24 mouse cellular contexts compared by ENCODE assay signal in the genomic region with DNA sequence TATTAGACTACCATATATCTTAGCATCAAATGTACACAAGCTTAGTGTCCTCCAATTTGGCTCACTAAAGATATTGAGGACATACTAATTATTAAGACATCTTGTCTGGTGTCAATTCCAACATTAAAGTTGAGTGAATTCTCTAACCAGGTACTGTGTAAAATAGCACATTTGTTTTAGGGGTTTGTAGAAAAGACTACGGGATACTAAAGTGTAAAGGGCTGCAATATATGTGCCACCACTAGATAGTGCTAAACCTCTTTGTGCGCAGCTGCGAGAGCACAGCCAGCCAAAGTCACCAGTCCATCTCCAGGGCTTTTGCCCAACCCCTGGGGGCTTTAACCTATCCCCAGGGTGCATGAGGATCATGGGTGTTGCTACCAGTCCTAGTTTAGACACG. TPM values are rescaled to one million over a fixed set of nuclear protein-coding genes. Genes with fewer than 3 reads are reported as not detected.
DNase-seq lines count a peak whose midpoint lies in the region; ATAC-seq and TF ChIP-seq lines count a peak whose summit lies in the region.
"Not testable (repeated sequence)": the region's sequence is repeated elsewhere in the genome, so short reads cannot be mapped to it uniquely, and the experiment has no call there.
"Had no signal": no experiment of that assay in that cellular context is flagged by ENCODE, and none has a peak within 500 bp of the region (broad histone marks: within the 10 kb centered on the region; RNA-seq: fewer than 3 reads in every experiment).

No protein-coding gene starts in this region.

- H3K4me2 ChIP-seq in neural tube, embryonic 14.5 days (ENCODE audit: low read depth, low read length), result not testable (repeated sequence)

- CTCF ChIA-PET in Patski (lab: Charles Lee), result interaction anchor here (1.4 to 2.0 kb wide), 3 partner anchors 10 to 13 kb away, joined by 5 to 7 read pairs (median 5); no protein-coding TSS in a partner anchor

- not testable (repeated sequence) for ATAC-seq in Patski
- ATAC-seq in neural tube, embryonic 14.5 days (ENCODE audit: low read depth), result peak; percentile 54; the same call in 1 of the 2 replicates

- not testable (repeated sequence) for H3K27ac ChIP-seq in heart, adult 2 months; layer of hippocampus, adult 2 months; neural tube, embryonic 14.5 days (ENCODE audit: low read depth, low read length)

- H3K36me3 ChIP-seq in E14TG2a.4 (ENCODE audit: insufficient read depth, low read length); heart, adult 2 months (ENCODE audit: control insufficient read depth, insufficient read depth, low read length); neural tube, embryonic 14.5 days (ENCODE audit: control insufficient read depth, insufficient read depth, low read length): not testable (repeated sequence)

- H3K9me3 ChIP-seq in E14TG2a.4 (ENCODE audit: low read length); neural tube, embryonic 14.5 days (ENCODE audit: control insufficient read depth, low read length): not testable (repeated sequence)

- TF ChIP-seq POLR2A in heart, adult 2 months (IDR thresholded peaks at IDR 0.05; ENCODE audit: insufficient read depth, low read depth, low read length), result not testable (repeated sequence)

- TF ChIP-seq CTCF in E14TG2a.4 (conservative IDR thresholded peaks at IDR 0.05; ENCODE audit: low read length), result 0 out of 2 replicates have a peak, but pooled peaks have one; percentile 5
- peak; percentile 18 for TF ChIP-seq CTCF in Patski (IDR thresholded peaks at IDR 0.05)
- peak; percentile 49 for TF ChIP-seq CTCF in heart, adult 2 months (IDR thresholded peaks at IDR 0.05)
- TF ChIP-seq CTCF in layer of hippocampus, adult 2 months (conservative IDR thresholded peaks at IDR 0.05), result peak; percentile 59

- POLR2A ChIA-PET in Patski (lab: Charles Lee), result not testable (repeated sequence)

- DNase-seq in Patski (ENCODE audit: low read depth, low spot score); heart, adult 2 months; layer of hippocampus, adult 2 months (ENCODE audit: low spot score in 2 of 2): not testable (repeated sequence)
- DNase-seq in adrenal gland, postnatal 14 days, result peak; percentile 7
- DNase-seq in lung, postnatal 10 days, result peak; percentile 10

- not testable (repeated sequence) for H3K4me1 ChIP-seq in E14TG2a.4 (replicated peaks; ENCODE audit: low read depth, low read length); heart, adult 2 months (ENCODE audit: control insufficient read depth, insufficient read depth, low read length); neural tube, embryonic 14.5 days (ENCODE audit: control insufficient read depth, insufficient read depth, low read length)

- intact Hi-C loops in heart, adult 2 months (cut with DNase I), result not testable (repeated sequence)

- TF ChIP-seq EP300 in heart, adult 2 months (IDR thresholded peaks at IDR 0.05; ENCODE audit: insufficient read depth, low read depth, low read length), result not testable (repeated sequence)

- in situ Hi-C loops in Patski (cut with MboI; ENCODE audit: low pct_unique_long_range_greater_than_20kb), result not testable (repeated sequence)

- not testable (repeated sequence) for H3K4me3 ChIP-seq in E14TG2a.4 (replicated peaks; ENCODE audit: low read length); heart, adult 2 months; layer of hippocampus, adult 2 months; neural tube, embryonic 14.5 days (ENCODE audit: low read depth, low read length)

- WGBS in heart, adult 2 months, result 28% methylated on average over 3 of the region's 4 CpGs
- WGBS in neural tube, embryonic 14.5 days, result 52% methylated on average over 3 of the region's 4 CpGs

- not testable (repeated sequence) for H3K79me2 ChIP-seq in heart, adult 2 months (replicated peaks; ENCODE audit: control insufficient read depth, insufficient read depth, low read length)

- not testable (repeated sequence) for H3K9ac ChIP-seq in heart, adult 2 months (ENCODE audit: low read depth, low read length); neural tube, embryonic 14.5 days (replicated peaks; ENCODE audit: low read depth, low read length)

- not testable (repeated sequence) for H3K27me3 ChIP-seq in E14TG2a.4 (ENCODE audit: insufficient read depth, low read length); Patski; heart, adult 2 months (ENCODE audit: control insufficient read depth, insufficient read depth, low read length); neural tube, embryonic 14.5 days (ENCODE audit: control insufficient read depth, insufficient read depth, low read length)

RNA-seq across cellular contexts. Expression of gene Dydc2, which starts 15.8 kb away (rescaled TPM):
- 0.26 TPM for polyA plus RNA-seq in Patski (2021)
- total RNA-seq in adrenal gland, postnatal 14 days (2021), result 0.59 and 0.64 TPM in 2 replicates
- not detected for total RNA-seq in heart, adult 2 months (2021)
- not detected in 2 replicates for polyA plus RNA-seq in heart, adult 2 months (2012; rRNA removed)
- total RNA-seq in layer of hippocampus, adult 2 months (2021), result under 1 TPM; 0.61 to 0.95 TPM
- polyA plus RNA-seq in neural tube, embryonic 14.5 days (2014; fragmentation: Nextera tagmentation; extraction: Ambion mirVana), result 0.78 TPM in 1 of 2 replicates, not detected in the other
- total RNA-seq: common myeloid progenitor, adult 5-6 weeks; gastrocnemius, postnatal 14 days; heart, adult 8-10 months; heart, postnatal 36 days had no signal
- polyA plus RNA-seq: adrenal gland, adult 2 months; CD4-positive, CD25-positive, alpha-beta regulatory T cell, adult 4 months; embryonic facial prominence, embryonic 11.5 days; erythroblast, embryonic 14.5 days had no signal

RNA-seq across cellular contexts. Expression of gene Dydc1, which starts 19.5 kb away (rescaled TPM):
- polyA plus RNA-seq in Patski (2021), result not detected
- not detected in 2 replicates for total RNA-seq in adrenal gland, postnatal 14 days (2021)
- total RNA-seq in heart, adult 2 months (2021), result not detected
- not detected in 2 replicates for polyA plus RNA-seq in heart, adult 2 months (2012; rRNA removed)
- not detected for total RNA-seq in layer of hippocampus, adult 2 months (2021)
- 0.27 TPM in 1 of 2 replicates, not detected in the other for polyA plus RNA-seq in neural tube, embryonic 14.5 days (2014; fragmentation: Nextera tagmentation; extraction: Ambion mirVana)
- total RNA-seq: adrenal gland, adult 2 months; common myeloid progenitor, adult 5-6 weeks; gastrocnemius, postnatal 14 days; heart, adult 8-10 months; heart, postnatal 36 days had no signal
- polyA plus RNA-seq: adrenal gland, adult 2 months; CD4-positive, CD25-positive, alpha-beta regulatory T cell, adult 4 months; embryonic facial prominence, embryonic 11.5 days; erythroblast, embryonic 14.5 days; forebrain, embryonic 10.5 days; frontal cortex, adult 2 months; gonadal fat pad, adult 2 months; heart, embryonic 12.5 days; heart, embryonic 16.5 days; hindbrain, embryonic 15.5 days had no signal

RNA-seq across cellular contexts. Expression of gene Fam213a, which starts 39.6 kb away (rescaled TPM):
- polyA plus RNA-seq in Patski (2021), result 13.2 TPM
- total RNA-seq in adrenal gland, postnatal 14 days (2021), result 179 and 192 TPM in 2 replicates
- total RNA-seq in heart, adult 2 months (2021), result 10 to 100 TPM; 27.1 to 32.4 TPM
- 13.5 and 16.6 TPM in 2 replicates for polyA plus RNA-seq in heart, adult 2 months (2012; rRNA removed)
- total RNA-seq in layer of hippocampus, adult 2 months (2021), result 100 to 1,000 TPM; 154 to 159 TPM
- polyA plus RNA-seq in neural tube, embryonic 14.5 days (2014; fragmentation: Nextera tagmentation; extraction: Ambion mirVana), result 102 and 108 TPM in 2 replicates

RNA-seq across cellular contexts. Expression of gene Mat1a, which starts 51.6 kb away (rescaled TPM):
- polyA plus RNA-seq in Patski (2021), result not detected
- total RNA-seq in adrenal gland, postnatal 14 days (2021), result 21.7 and 341 TPM in 2 replicates
- total RNA-seq in heart, adult 2 months (2021), result not detected
- polyA plus RNA-seq in heart, adult 2 months (2012; rRNA removed), result 0.21 and 0.82 TPM in 2 replicates
- not detected for total RNA-seq in layer of hippocampus, adult 2 months (2021)
- not detected in 2 replicates for polyA plus RNA-seq in neural tube, embryonic 14.5 days (2014; fragmentation: Nextera tagmentation; extraction: Ambion mirVana)
- total RNA-seq: common myeloid progenitor, adult 5-6 weeks; gastrocnemius, postnatal 14 days; heart, postnatal 36 days had no signal
- polyA plus RNA-seq: CD4-positive, CD25-positive, alpha-beta regulatory T cell, adult 4 months; embryonic facial prominence, embryonic 11.5 days; embryonic facial prominence, embryonic 15.5 days; erythroblast, embryonic 14.5 days; forebrain, embryonic 10.5 days; forebrain, embryonic 14.5 days; hindbrain, embryonic 11.5 days; hindbrain, embryonic 15.5 days had no signal

Comparison
In these comparisons a context has a peak if more than half of its experiments do, and no peak if none do; other contexts are left out.
1. CTCF ChIP-seq: peak in every context shown above with its lines; median percentile 59 in layer of hippocampus, adult 2 months; 49 in heart, adult 2 months; 18 in Patski; 5 in E14TG2a.4.